Mouse (Mus musculus) layer of hippocampus, postnatal 25 days (tissue): Measurements from ENCODE around the gene Sctr. TPM values are rescaled to one million over a fixed set of nuclear protein-coding genes. Genes with fewer than 3 reads are reported as not detected.

Source experiments
- DNase-seq, 2 experiments: peaks; one replicate each; pipeline ENCODE4 v3.0.0; 2022; ENCODE audit warnings: mixed read lengths in 2 of 2, low spot score in 1 of 2; ENCODE audit errors: extremely low spot score in 1 of 2
- total RNA-seq, 2 experiments: library from RNA; stranded (reverse); gene quantifications; 2 replicates each; pipeline ENCODE4 v1.2.3; 2021

Gene Sctr
- total RNA-seq, 2 experiments from 2014 or later = 1.0 to 1.7 TPM

- peak; percentile 57 to 88 for DNase-seq
Observed at GRCm38 (mm10) chr1:120098327-120098726, 91.6 kb downstream of the Sctr start.

- DNase-seq = no peak
Observed at GRCm38 (mm10) chr1:120099483-120099882, 92.8 kb downstream of the Sctr start.

- no peak for DNase-seq
Observed at GRCm38 (mm10) chr1:120100456-120101226, 93.9 kb downstream of the Sctr start.

GRCm38 (mm10) chr1:120101227-120101609 lies 94.5 kb downstream of the Sctr start:
- no peak for DNase-seq

- no peak for DNase-seq
Observed at GRCm38 (mm10) chr1:120105556-120105959, 98.9 kb downstream of the Sctr start.

- no peak for DNase-seq
Observed at GRCm38 (mm10) chr1:120109741-120110432, 103.2 kb downstream of the Sctr start.

GRCm38 (mm10) chr1:120111766-120112165 lies 105.1 kb downstream of the Sctr start:
- no peak for DNase-seq

- no peak for DNase-seq
Observed at GRCm38 (mm10) chr1:120112251-120113187, 105.8 kb downstream of the Sctr start.

Other genes with a start within 250 kb of the Sctr start
- 10 to 100 TPM; 60.7 to 63.4 TPM for gene Ptpn4, start 169.3 kb upstream of the Sctr start, total RNA-seq
- gene Tmem177, start 93.7 kb upstream of the Sctr start, total RNA-seq = 1 to 10 TPM; 6.2 to 6.6 TPM
- gene Cfap221, start 9.7 kb upstream of the Sctr start, total RNA-seq = under 1 TPM; 0.15 to 0.42 TPM
- 1 to 10 TPM in 1 of 2 experiments, under 1 TPM in 1; 0.94 to 1.1 TPM for gene Tmem37, start 67.2 kb downstream of the Sctr start, total RNA-seq
- 100 to 1,000 TPM; 387 to 439 TPM for gene Dbi, start 114.2 kb downstream of the Sctr start, total RNA-seq
- gene 3110009E18Rik, start 114.3 kb downstream of the Sctr start, total RNA-seq = 10 to 100 TPM in 1 of 2 experiments, 1 to 10 TPM in 1; 9.2 to 10.1 TPM